Mouse (Mus musculus): ENCODE data around the gene Sbno2. TPM values are rescaled to one million over a fixed set of nuclear protein-coding genes. Genes with fewer than 3 reads are reported as not detected.

Sbno2 gene
- total RNA-seq, 2 experiments from 2014 or later: 13.5 to 14.0 TPM

GRCm38 (mm10) chr10:80131316-80131951 is 26.1 kb upstream of the Sbno2 start:
- no peak for DNase-seq
- intact Hi-C loops (cut with DNase I): loop anchor here (10.0 kb wide), 1 partner anchor 167 kb away; the partner anchor contains the start of gene Wdr18

DNA sequence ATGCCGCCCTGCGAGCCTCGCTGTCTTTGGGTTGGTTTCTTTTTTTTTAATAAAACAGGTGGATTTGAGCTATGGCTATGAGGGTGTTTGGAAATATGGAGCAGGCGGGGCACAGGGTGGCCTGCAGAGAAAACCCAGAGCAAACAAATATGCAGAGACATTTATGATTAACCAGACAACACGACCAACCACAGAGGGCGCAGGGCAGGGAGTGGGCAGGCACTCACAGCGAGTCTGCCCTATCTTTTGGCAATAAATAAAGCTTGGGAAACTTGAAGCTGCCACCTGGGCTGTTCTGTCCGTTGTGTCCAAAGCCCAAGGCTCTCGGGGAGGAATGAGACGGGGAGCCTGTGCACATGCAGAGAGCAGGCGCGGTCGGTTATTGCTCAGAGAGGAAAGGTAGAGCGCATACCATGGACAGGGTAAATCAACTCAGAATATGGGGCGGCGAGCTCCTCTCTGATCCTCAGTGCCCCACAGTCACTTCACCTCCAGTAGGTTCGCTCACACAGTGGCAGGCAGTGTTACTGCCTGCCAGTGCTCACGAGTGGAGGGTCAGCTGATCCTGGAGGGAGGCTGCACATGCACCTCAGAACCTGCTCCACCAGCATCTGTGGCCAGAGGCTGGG is 25.1 kb upstream of the Sbno2 start:
- intact Hi-C loops (cut with DNase I): loop anchor here (10.0 kb wide), 1 partner anchor 166 kb away; the partner anchor contains the start of gene Wdr18
- DNase-seq: no peak

DNA sequence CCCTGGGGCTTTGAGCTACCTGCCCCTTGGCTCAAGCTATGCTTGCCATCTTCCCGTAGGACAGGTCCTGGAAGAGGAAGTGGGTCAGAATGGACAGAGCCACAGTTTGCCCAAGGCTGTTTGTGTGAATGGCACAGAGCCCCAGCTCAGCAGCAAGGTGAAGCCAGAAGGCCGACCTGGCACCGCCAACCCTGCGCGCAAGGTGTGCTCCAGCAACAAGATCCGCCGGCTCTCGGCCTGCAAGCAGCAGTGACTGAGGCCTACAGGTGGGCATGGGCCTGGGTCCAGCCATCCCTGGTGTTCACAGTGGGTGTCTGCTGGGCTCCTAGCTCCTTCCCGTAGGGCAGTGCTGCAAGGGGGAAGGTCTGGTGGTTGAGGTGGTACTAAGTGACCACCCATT is 24.5 kb upstream of the Sbno2 start:
- intact Hi-C loops (cut with DNase I): loop anchor here (10.0 kb wide), 1 partner anchor 165 kb away; the partner anchor contains the start of gene Wdr18
- no peak for DNase-seq

GRCm38 (mm10) chr10:80127920-80128319 is 22.5 kb upstream of the Sbno2 start:
- intact Hi-C loops (cut with DNase I): no loop called here
- DNase-seq: no peak

DNA sequence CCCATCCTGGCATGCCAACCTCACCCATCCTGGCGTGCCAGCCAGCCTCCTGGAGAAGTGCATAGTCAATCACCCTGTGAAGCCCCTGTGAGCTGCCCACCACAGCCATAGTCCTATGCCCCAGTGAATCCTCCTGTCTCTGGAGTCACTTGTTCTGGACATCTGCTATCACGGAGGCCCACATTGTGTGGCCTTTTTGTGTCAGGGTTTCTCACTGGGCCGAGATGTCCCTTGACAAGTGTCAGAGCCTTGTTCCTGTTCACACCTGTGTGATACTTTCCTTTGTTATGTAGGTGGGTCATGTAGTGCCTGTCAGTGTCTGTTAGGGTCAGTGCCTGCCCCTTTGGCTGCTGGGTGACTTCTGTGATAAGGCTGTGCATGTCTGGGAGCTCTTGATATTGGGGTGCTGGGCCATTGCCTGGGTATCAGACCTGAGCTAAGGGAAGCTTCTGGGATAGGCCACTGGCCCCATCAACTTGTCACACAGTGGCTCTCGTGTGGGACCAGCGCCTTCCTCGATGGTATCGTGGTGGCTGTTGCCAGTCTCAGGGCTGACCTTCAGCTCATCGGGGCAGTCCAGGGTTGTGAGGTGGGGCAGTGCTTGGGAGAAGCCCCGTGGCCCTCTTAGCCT is 18.7 kb upstream of the Sbno2 start:
- DNase-seq: no peak
- intact Hi-C loops (cut with DNase I): no loop called here

DNA sequence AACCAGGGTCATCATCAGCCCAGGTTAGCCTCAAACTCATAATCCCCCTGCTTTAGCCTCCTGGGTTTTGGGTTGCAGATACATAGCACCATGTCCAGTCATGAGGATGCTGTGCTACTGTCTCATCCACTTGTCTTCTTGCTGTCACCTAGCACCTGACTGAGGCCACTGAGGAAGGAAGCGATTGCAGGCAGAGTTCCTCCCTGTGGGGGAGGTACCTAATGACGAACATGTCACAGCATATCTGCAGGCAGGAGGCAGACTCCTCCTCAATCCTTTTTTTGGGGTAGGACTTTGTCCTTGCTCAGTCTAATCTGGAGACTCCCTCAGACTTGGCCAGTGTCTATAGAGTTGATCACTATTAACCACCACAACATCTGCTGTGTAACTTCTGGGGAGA is 16.3 kb upstream of the Sbno2 start:
- no peak for DNase-seq
- intact Hi-C loops (cut with DNase I): no loop called here

- intact Hi-C loops (cut with DNase I): no loop called here
- no peak for DNase-seq
These were observed 14.8 kb upstream of the Sbno2 start for GRCm38 (mm10) chr10:80120146-80120545.

GRCm38 (mm10) chr10:80118552-80118951 is 13.2 kb upstream of the Sbno2 start:
- DNase-seq: no peak
- intact Hi-C loops (cut with DNase I): no loop called here

DNA sequence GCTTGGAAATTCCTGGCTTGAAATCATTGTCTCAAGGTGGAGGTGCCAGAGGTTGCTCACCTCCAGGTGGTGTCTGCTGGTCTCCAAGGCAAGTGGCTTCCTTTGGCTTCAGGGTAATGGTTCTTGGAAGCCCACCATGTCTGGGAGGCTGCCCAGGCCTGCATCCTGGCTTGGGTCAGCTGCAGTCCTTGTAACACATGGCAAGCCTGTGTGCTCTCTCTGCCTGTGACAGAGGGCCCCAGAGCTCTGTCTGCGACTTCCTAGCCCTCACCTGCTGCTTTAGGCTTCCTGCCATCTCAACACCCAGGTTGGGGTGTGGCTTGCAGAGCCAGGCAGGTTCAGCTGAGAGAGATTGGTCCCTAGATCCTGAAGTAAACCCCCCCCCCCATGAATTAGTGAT is 12.4 kb upstream of the Sbno2 start:
- DNase-seq: no peak
- intact Hi-C loops (cut with DNase I): loop anchor here (2.0 kb wide), 1 partner anchor 19 kb away; no protein-coding TSS in a partner anchor

- intact Hi-C loops (cut with DNase I): loop anchor here (2.0 kb wide), 1 partner anchor 20 kb away; no protein-coding TSS in a partner anchor
- peak; percentile 70 to 74 for DNase-seq
These were observed 11.7 kb upstream of the Sbno2 start for GRCm38 (mm10) chr10:80116927-80117691.

DNA sequence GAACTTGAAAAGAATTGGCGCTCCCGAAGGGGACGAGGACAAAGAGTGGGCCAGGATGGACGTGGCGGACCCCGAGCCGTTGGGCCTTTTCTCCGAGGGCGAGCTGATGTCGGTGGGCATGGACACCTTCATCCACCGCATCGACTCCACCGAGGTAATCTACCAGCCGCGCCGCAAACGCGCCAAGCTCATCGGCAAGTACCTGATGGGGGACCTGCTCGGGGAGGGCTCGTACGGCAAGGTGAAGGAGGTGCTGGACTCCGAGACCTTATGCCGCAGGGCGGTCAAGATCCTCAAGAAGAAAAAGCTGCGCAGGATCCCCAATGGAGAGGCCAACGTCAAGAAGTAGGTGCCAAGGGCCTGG is 11.2 kb upstream of the Sbno2 start:
- intact Hi-C loops (cut with DNase I): loop anchor here (2.0 kb wide), 1 partner anchor 20 kb away; no protein-coding TSS in a partner anchor
- peak in 1 of 2 experiments; percentile 33 for DNase-seq

GRCm38 (mm10) chr10:80115944-80116335 is 10.6 kb upstream of the Sbno2 start:
- intact Hi-C loops (cut with DNase I): loop anchor here (2.0 kb wide), 3 partner anchors 21 to 129 kb away; no protein-coding TSS in a partner anchor
- DNase-seq: no peak

- intact Hi-C loops (cut with DNase I): loop anchor here (2.0 kb wide), 2 partner anchors 61 to 129 kb away; no protein-coding TSS in a partner anchor
- peak; percentile 99 for DNase-seq
These were observed 10.0 kb upstream of the Sbno2 start, which contains the start of gene Stk11 for GRCm38 (mm10) chr10:80115290-80115943. Stk11 (plus strand) TSS chr10:80115803.

DNA sequence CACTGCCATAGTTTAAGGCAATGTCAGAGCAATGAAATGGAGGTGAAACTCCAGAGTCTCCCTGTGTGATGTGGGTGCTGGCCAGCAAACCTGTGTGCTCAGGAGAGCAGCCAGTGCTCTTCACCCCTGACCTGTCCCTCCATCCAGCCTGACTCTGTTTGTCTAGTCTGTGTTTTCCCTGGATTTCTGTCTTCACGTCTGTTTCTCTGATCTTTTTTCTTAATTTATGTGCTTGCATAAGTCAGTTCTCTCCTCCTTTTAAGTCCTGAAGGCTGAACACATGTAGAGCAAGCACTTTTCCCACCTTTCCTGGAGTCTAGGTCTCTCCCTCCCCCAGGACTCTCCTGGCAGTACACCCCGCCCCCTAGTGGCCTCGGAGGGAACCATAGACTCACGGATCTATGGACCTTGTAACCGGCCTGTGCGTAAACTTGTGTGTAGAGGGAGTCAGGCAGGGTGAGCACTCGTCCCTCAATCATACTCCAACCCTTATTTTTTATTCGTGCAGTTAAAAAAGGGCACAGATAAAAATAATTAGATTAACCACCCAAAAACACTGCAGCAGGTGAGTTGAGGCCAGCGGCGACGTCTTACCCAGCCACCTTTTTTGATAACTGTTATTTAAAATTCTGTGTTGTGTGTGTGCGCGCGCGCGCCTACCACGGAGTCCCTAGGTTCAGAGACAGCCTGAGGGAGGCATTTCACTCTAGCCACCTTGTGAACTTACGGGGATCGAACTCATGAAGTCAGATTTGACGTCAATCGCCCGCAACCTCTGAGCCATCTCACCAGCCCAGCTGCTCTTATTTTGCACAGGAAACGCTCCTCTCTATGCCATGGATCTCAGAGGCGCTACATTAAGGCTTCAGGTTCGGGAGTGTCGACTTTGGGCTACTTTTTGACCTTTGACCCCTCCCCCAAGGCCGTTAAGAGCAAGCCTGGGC is 9.2 kb upstream of the Sbno2 start:
- intact Hi-C loops (cut with DNase I): loop anchor here (2.0 to 5.0 kb wide), 4 partner anchors 42 to 128 kb away; no protein-coding TSS in a partner anchor
- peak; percentile 93 to 96 for DNase-seq

DNA sequence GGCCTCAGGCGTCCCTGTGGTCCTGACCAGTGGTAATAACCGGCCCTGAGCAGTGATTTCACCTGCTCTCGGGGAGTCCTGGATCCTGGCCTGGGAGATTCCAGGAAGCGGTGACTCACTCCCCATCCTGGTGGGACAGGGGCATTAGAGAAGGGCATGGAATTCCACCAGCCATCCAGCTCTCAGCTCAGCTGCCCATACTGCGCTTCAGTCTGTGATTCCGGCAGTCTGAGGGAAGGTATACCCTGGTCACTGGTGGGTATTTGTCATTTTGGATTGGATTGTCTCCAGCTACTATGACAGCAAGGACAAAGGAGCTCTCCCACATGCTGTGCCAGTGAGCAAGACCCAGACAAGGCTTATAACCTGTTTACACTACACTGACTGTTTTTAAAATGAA is 2.3 kb upstream of the Sbno2 start:
- intact Hi-C loops (cut with DNase I): no loop called here
- DNase-seq: no peak

GRCm38 (mm10) chr10:80105926-80106325 is 555 bp upstream of the Sbno2 start:
- no peak for DNase-seq
- intact Hi-C loops (cut with DNase I): no loop called here

DNA sequence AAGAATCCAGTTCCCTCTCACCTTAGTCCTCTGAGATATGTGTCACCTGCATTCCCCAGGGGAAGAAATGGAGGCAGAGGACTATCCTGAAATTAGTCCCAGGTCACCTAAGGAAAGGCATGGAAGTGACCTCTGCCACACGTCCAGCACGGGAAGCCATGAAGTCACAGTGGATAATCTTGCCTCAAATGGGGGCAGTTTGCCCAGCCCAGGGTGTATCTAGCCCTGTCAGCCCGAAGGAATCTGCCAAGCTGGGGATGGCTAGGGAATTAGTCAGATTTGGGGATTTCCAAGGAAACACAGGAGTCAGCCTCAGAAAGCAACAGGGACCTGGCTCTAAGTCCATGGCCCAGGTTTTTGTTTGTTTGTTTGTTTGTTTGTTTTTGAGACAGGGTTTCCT is 1.2 kb downstream of the Sbno2 start:
- intact Hi-C loops (cut with DNase I): no loop called here
- no peak for DNase-seq

DNA sequence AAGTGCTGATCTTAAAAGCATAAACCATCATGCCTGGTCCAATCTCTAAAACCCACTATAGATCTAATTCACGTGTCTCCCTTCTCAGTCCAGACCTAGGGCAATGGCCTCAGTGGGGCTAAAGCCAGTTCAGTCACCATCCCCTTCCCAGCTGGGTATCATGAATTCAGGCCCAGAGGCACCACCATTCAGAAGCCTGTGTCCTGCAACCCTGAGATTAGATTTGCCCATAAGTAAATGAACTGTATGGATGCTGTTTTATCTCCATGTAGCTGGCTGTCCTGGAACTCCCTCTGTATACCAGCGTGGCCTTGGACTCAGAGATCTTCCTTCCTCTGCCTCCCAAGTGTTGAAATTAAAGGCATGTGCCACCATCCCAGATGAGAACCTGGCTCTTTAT is 2.3 kb downstream of the Sbno2 start:
- no peak for DNase-seq
- intact Hi-C loops (cut with DNase I): no loop called here

Measured in heart, postnatal 14 days (tissue).